ENCODE assay signal across 14 mouse cellular contexts in the genomic region with DNA sequence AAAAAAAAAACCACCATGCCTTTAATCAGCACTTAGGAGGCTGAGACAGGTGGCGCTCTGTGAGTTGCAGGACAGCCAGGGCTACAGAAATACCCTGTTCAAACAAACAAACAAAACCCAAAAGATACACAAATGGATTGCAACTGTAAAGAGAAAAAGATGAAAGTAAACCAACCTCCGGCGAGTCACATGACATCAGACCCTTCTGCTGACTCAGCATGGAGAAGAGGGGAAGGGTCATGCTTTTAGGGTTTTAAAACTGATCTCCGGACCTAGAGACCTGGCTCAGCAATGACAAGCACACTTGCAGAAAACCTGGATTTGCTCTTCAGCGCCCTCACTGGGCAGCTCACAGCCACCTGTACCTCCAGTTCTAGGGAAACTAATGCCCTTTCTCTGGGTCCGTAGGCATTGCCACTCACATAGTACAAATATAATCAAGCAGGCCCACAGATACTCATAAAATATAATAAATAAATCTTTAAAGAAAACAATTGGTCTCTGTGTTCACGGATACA. TPM values are rescaled to one million over a fixed set of nuclear protein-coding genes. Genes with fewer than 3 reads are reported as not detected.
DNase-seq lines count a peak whose midpoint lies in the region; ATAC-seq and TF ChIP-seq lines count a peak whose summit lies in the region.
"Had no signal": no experiment of that assay in that cellular context is flagged by ENCODE, and none has a peak within 500 bp of the region (broad histone marks: within the 10 kb centered on the region; RNA-seq: fewer than 3 reads in every experiment).

No protein-coding gene starts in this region.

- no peak for TF ChIP-seq POLR2A in brain, embryonic 14.5 days (IDR thresholded peaks at IDR 0.05; ENCODE audit: borderline replicate concordance, extremely low read depth, insufficient read depth, insufficient read length, poor library complexity, severe bottlenecking)

- TF ChIP-seq CTCF in gastrocnemius, adult 2 months (IDR thresholded peaks at IDR 0.05) = peak; percentile 45
- TF ChIP-seq CTCF in midbrain, postnatal 0 days (IDR thresholded peaks at IDR 0.05) = peak; percentile 36
- peak; percentile 34; the same call in 1 of the 2 replicates for TF ChIP-seq CTCF in brain, embryonic 14.5 days (IDR thresholded peaks at IDR 0.05; ENCODE audit: borderline replicate concordance, extremely low read depth, insufficient read depth, insufficient read length)

- no peak for ATAC-seq in midbrain, postnatal 0 days (ENCODE audit: low FRiP score)
- ATAC-seq in midbrain, embryonic 14.5 days (ENCODE audit: low FRiP score, low TSS enrichment) = no peak
- ATAC-seq: intestine, embryonic 15.5 days had no signal

- H3K27me3 ChIP-seq in midbrain, postnatal 0 days (ENCODE audit: insufficient read depth, low read length) = no peaks in the 10 kb centered on the region
- no peaks in the 10 kb centered on the region for H3K27me3 ChIP-seq in midbrain, embryonic 14.5 days (ENCODE audit: control insufficient read depth, insufficient read depth, low read length)
- H3K27me3 ChIP-seq: intestine, embryonic 15.5 days; stomach, embryonic 15.5 days had no signal

- H3K4me1 ChIP-seq in midbrain, postnatal 0 days (ENCODE audit: insufficient read depth, low read length) = no peaks in the 10 kb centered on the region
- H3K4me1 ChIP-seq in midbrain, embryonic 14.5 days (ENCODE audit: control insufficient read depth, insufficient read depth, low read length) = no peaks in the 10 kb centered on the region
- H3K4me1 ChIP-seq: intestine, embryonic 15.5 days; stomach, embryonic 15.5 days had no signal

- 55% methylated on average over 7 of the region's 7 CpGs for WGBS in midbrain, postnatal 0 days
- WGBS in midbrain, embryonic 14.5 days = 56% methylated on average over 7 of the region's 7 CpGs

- no peak overlapping the region for H3K27ac ChIP-seq in gastrocnemius, adult 2 months
- no peak overlapping the region for H3K27ac ChIP-seq in midbrain, postnatal 0 days (ENCODE audit: low read depth, low read length)
- H3K27ac ChIP-seq in midbrain, embryonic 14.5 days (replicated peaks; ENCODE audit: low read depth, low read length) = no peak overlapping the region
- H3K27ac ChIP-seq: intestine, embryonic 15.5 days; stomach, embryonic 15.5 days had no signal

- no peaks in the 10 kb centered on the region for H3K36me3 ChIP-seq in midbrain, postnatal 0 days (ENCODE audit: insufficient read depth, low read length)
- no peaks in the 10 kb centered on the region for H3K36me3 ChIP-seq in midbrain, embryonic 14.5 days (ENCODE audit: control insufficient read depth, insufficient read depth, low read length)
- H3K36me3 ChIP-seq: intestine, embryonic 15.5 days; stomach, embryonic 15.5 days had no signal

- no peak overlapping the region for H3K4me3 ChIP-seq in gastrocnemius, adult 2 months
- no peak overlapping the region for H3K4me3 ChIP-seq in midbrain, postnatal 0 days (ENCODE audit: low read depth, low read length)
- no peak overlapping the region for H3K4me3 ChIP-seq in midbrain, embryonic 14.5 days (replicated peaks; ENCODE audit: low read depth, low read length)
- H3K4me3 ChIP-seq: intestine, embryonic 15.5 days; stomach, embryonic 15.5 days had no signal

- H3K9me3 ChIP-seq in midbrain, postnatal 0 days (ENCODE audit: low read length) = no peaks in the 10 kb centered on the region
- no peaks in the 10 kb centered on the region for H3K9me3 ChIP-seq in midbrain, embryonic 14.5 days (ENCODE audit: control insufficient read depth, low read length)
- H3K9me3 ChIP-seq: intestine, embryonic 15.5 days; stomach, embryonic 15.5 days had no signal

- H3K4me2 ChIP-seq in midbrain, postnatal 0 days (ENCODE audit: low read depth, low read length, poor library complexity, severe bottlenecking) = no peak overlapping the region
- no peak overlapping the region for H3K4me2 ChIP-seq in midbrain, embryonic 14.5 days (ENCODE audit: low read length)
- H3K4me2 ChIP-seq: intestine, embryonic 15.5 days; stomach, embryonic 15.5 days had no signal

- intact Hi-C loops in gastrocnemius, adult 2 months (cut with DNase I) = loop anchor here (1.0 kb wide), 1 partner anchor 94 kb away; no protein-coding TSS in a partner anchor

- no peak overlapping the region for H3K9ac ChIP-seq in midbrain, postnatal 0 days (replicated peaks; ENCODE audit: low read length, poor library complexity, severe bottlenecking)
- no peak overlapping the region for H3K9ac ChIP-seq in midbrain, embryonic 14.5 days (replicated peaks; ENCODE audit: low read length)
- H3K9ac ChIP-seq: intestine, embryonic 15.5 days; stomach, embryonic 15.5 days had no signal

- DNase-seq in gastrocnemius, adult 2 months = no peak
- DNase-seq in gastrocnemius, postnatal 10 days = no peak
- DNase-seq in midbrain, postnatal 0 days (ENCODE audit: low spot score) = peak; percentile 10
- DNase-seq in midbrain, embryonic 14.5 days = no peak
- no peak for DNase-seq in brain, embryonic 14.5 days (ENCODE audit: low read depth)
- peak; percentile 11 for DNase-seq in thymus, postnatal 25 days
- DNase-seq in gastrocnemius, adult 8-10 months (ENCODE audit: low spot score in 2 of 2) = no peak
- DNase-seq in yolk sac, embryonic 10.5 days (ENCODE audit: low spot score) = no peak
- DNase-seq: cerebellum, adult 11 months had no signal

RNA-seq across cellular contexts. Expression of a gene that starts 9.0 kb away (rescaled TPM):
- 1 to 10 TPM in 1 of 2 experiments, under 1 TPM in 1; 0.36 to 1.1 TPM for total RNA-seq in gastrocnemius, adult 2 months (2021)
- total RNA-seq in gastrocnemius, postnatal 10 days (2021) = under 1 TPM; 0.49 to 0.61 TPM
- total RNA-seq in midbrain, postnatal 0 days (2014; rRNA removed) = 0.14 and 0.16 TPM in 2 replicates
- 0.05 TPM in 2 replicates for polyA plus RNA-seq in midbrain, postnatal 0 days (2015; fragmentation: Nextera tagmentation; extraction: Ambion mirVana)
- polyA plus RNA-seq in midbrain, embryonic 14.5 days (2014; fragmentation: Nextera tagmentation; extraction: Ambion mirVana) = not detected in 2 replicates
- 0.01 TPM in 1 of 2 replicates, not detected in the other for polyA plus RNA-seq in brain, embryonic 14.5 days (2012; rRNA removed)
- under 1 TPM; 0.11 to 0.89 (median 0.49) TPM for total RNA-seq in gastrocnemius, adult 8-10 months (2022)
- total RNA-seq: left cerebral cortex, adult 18-20 months had no signal
- polyA plus RNA-seq: heart, embryonic 16.5 days; intestine, embryonic 15.5 days; liver, embryonic 16.5 days; stomach, embryonic 15.5 days had no signal

Comparison
In these comparisons a context has a peak if more than half of its experiments do, and no peak if none do; other contexts are left out.
1. DNase-seq: peak in midbrain, postnatal 0 days (single experiment) and thymus, postnatal 25 days (single experiment); none in gastrocnemius, adult 2 months (single experiment), gastrocnemius, postnatal 10 days (single experiment), midbrain, embryonic 14.5 days (single experiment), brain, embryonic 14.5 days (single experiment), gastrocnemius, adult 8-10 months (0 of 2) and yolk sac, embryonic 10.5 days (single experiment).
2. Peak in every context shown above with its lines, with median percentiles within 50 percentile points of each other: CTCF ChIP-seq.